Mouse (Mus musculus): ENCODE data around the gene Nckap5. TPM values are rescaled to one million over a fixed set of nuclear protein-coding genes. Genes with fewer than 3 reads are reported as not detected.
"Not testable (repeated sequence)": the region's sequence is repeated elsewhere in the genome, so short reads cannot be mapped to it uniquely, and the experiment has no call there.

The Nckap5 gene
- total and polyA plus RNA-seq, 2 experiments from 2014 or later: 6.6 to 10.2 TPM

- no peaks in the 10 kb centered on the region for H3K4me1 ChIP-seq (ENCODE audit: insufficient read depth, low read length)
- no peak overlapping the region for H3K4me3 ChIP-seq (ENCODE audit: low read length)
- no peaks in the 10 kb centered on the region for H3K36me3 ChIP-seq (ENCODE audit: insufficient read depth, low read length)
- ATAC-seq (no peak), DNase-seq (ENCODE audit: low spot score) (no peak)
- TF ChIP-seq CTCF (IDR thresholded peaks at IDR 0.05; ENCODE audit: low read depth): no peak
- no peak overlapping the region for H3K4me2 ChIP-seq (ENCODE audit: low read depth, low read length)
- WGBS: 37% methylated on average over 9 of the region's 9 CpGs
- peaks cover 7% of the 10 kb centered on the region; the same call in 1 of the 2 replicates for H3K9me3 ChIP-seq (ENCODE audit: low read length)
- no peaks in the 10 kb centered on the region for H3K27me3 ChIP-seq (ENCODE audit: insufficient read depth, low read length)
- H3K9ac ChIP-seq (replicated peaks; ENCODE audit: low read length): no peak overlapping the region
- H3K27ac ChIP-seq: no peak overlapping the region
These were observed 13.1 kb downstream of the Nckap5 start for GRCm38 (mm10) chr1:126817381-126818034.

GRCm38 (mm10) chr1:126806994-126807611 lies 23.5 kb downstream of the Nckap5 start:
- ATAC-seq (no peak), DNase-seq (ENCODE audit: low spot score) (peak; percentile 28)
- H3K27me3 ChIP-seq (ENCODE audit: insufficient read depth, low read length): no peaks in the 10 kb centered on the region
- no peaks in the 10 kb centered on the region for H3K9me3 ChIP-seq (ENCODE audit: low read length)
- H3K36me3 ChIP-seq (ENCODE audit: insufficient read depth, low read length): no peaks in the 10 kb centered on the region
- no peak overlapping the region for H3K9ac ChIP-seq (replicated peaks; ENCODE audit: low read length)
- no peaks in the 10 kb centered on the region for H3K4me1 ChIP-seq (ENCODE audit: insufficient read depth, low read length)
- TF ChIP-seq CTCF (IDR thresholded peaks at IDR 0.05; ENCODE audit: low read depth): no peak
- H3K4me2 ChIP-seq (ENCODE audit: low read depth, low read length): no peak overlapping the region
- no peak overlapping the region for H3K4me3 ChIP-seq (ENCODE audit: low read length)
- 47% methylated on average over 3 of the region's 3 CpGs for WGBS
- H3K27ac ChIP-seq: no peak overlapping the region

- no peak overlapping the region for H3K9ac ChIP-seq (replicated peaks; ENCODE audit: low read length)
- no peak for ATAC-seq
- TF ChIP-seq CTCF (IDR thresholded peaks at IDR 0.05; ENCODE audit: low read depth): no peak
- no peaks in the 10 kb centered on the region for H3K9me3 ChIP-seq (ENCODE audit: low read length)
- DNase-seq (ENCODE audit: low spot score): no peak
- no peak overlapping the region for H3K27ac ChIP-seq
- H3K4me3 ChIP-seq (ENCODE audit: low read length): no peak overlapping the region
- WGBS: 68% methylated on average over 7 of the region's 7 CpGs
- H3K27me3 ChIP-seq (ENCODE audit: insufficient read depth, low read length): no peaks in the 10 kb centered on the region
- no peaks in the 10 kb centered on the region for H3K4me1 ChIP-seq (ENCODE audit: insufficient read depth, low read length)
- H3K36me3 ChIP-seq (ENCODE audit: insufficient read depth, low read length): no peaks in the 10 kb centered on the region
- H3K4me2 ChIP-seq (ENCODE audit: low read depth, low read length): no peak overlapping the region
These were observed 24.1 kb downstream of the Nckap5 start for GRCm38 (mm10) chr1:126806548-126806947.

GRCm38 (mm10) chr1:126802405-126802804 lies 28.2 kb downstream of the Nckap5 start:
- 83% methylated on average over 3 of the region's 3 CpGs for WGBS
- DNase-seq (ENCODE audit: low spot score) (no peak), ATAC-seq (no peak)
- Histone ChIP-seq H3K4me2 (ENCODE audit: low read depth, low read length) (no peak overlapping the region), H3K9me3 (ENCODE audit: low read length) (no peaks in the 10 kb centered on the region), H3K36me3 (ENCODE audit: insufficient read depth, low read length) (no peaks in the 10 kb centered on the region), H3K4me1 (ENCODE audit: insufficient read depth, low read length) (no peaks in the 10 kb centered on the region), H3K4me3 (ENCODE audit: low read length) (no peak overlapping the region), H3K27me3 (ENCODE audit: insufficient read depth, low read length) (no peaks in the 10 kb centered on the region), H3K9ac (replicated peaks; ENCODE audit: low read length) (no peak overlapping the region), H3K27ac (no peak overlapping the region)
- no peak for TF ChIP-seq CTCF (IDR thresholded peaks at IDR 0.05; ENCODE audit: low read depth)

GRCm38 (mm10) chr1:126801706-126802105 lies 28.9 kb downstream of the Nckap5 start:
- H3K4me2 ChIP-seq (ENCODE audit: low read depth, low read length): no peak overlapping the region
- no peaks in the 10 kb centered on the region for H3K9me3 ChIP-seq (ENCODE audit: low read length)
- ATAC-seq: no peak
- no peaks in the 10 kb centered on the region for H3K4me1 ChIP-seq (ENCODE audit: insufficient read depth, low read length)
- H3K4me3 ChIP-seq (ENCODE audit: low read length): no peak overlapping the region
- H3K36me3 ChIP-seq (ENCODE audit: insufficient read depth, low read length): no peaks in the 10 kb centered on the region
- WGBS: 56% methylated on average over 8 of the region's 8 CpGs
- DNase-seq (ENCODE audit: low spot score): no peak
- no peak overlapping the region for H3K9ac ChIP-seq (replicated peaks; ENCODE audit: low read length)
- no peaks in the 10 kb centered on the region for H3K27me3 ChIP-seq (ENCODE audit: insufficient read depth, low read length)
- no peak for TF ChIP-seq CTCF (IDR thresholded peaks at IDR 0.05; ENCODE audit: low read depth)
- H3K27ac ChIP-seq: no peak overlapping the region

GRCm38 (mm10) chr1:126799379-126799798 lies 31.2 kb downstream of the Nckap5 start:
- Histone ChIP-seq H3K4me3 (ENCODE audit: low read length) (no peak overlapping the region), H3K9ac (replicated peaks; ENCODE audit: low read length) (no peak overlapping the region), H3K27ac (no peak overlapping the region), H3K27me3 (ENCODE audit: insufficient read depth, low read length) (no peaks in the 10 kb centered on the region), H3K9me3 (ENCODE audit: low read length) (no peaks in the 10 kb centered on the region), H3K36me3 (ENCODE audit: insufficient read depth, low read length) (no peaks in the 10 kb centered on the region), H3K4me2 (ENCODE audit: low read depth, low read length) (no peak overlapping the region), H3K4me1 (ENCODE audit: insufficient read depth, low read length) (no peaks in the 10 kb centered on the region)
- no peak for DNase-seq (ENCODE audit: low spot score)
- WGBS: 69% methylated on average over 11 of the region's 11 CpGs
- ATAC-seq: peak; percentile 32; the same call in 1 of the 2 replicates
- no peak for TF ChIP-seq CTCF (IDR thresholded peaks at IDR 0.05; ENCODE audit: low read depth)

GRCm38 (mm10) chr1:126780354-126780941 lies 50.2 kb downstream of the Nckap5 start:
- DNase-seq (ENCODE audit: low spot score); H3K9me3 ChIP-seq (ENCODE audit: low read length); H3K27me3 ChIP-seq (ENCODE audit: insufficient read depth, low read length); H3K27ac ChIP-seq; H3K4me2 ChIP-seq (ENCODE audit: low read depth, low read length); H3K36me3 ChIP-seq (ENCODE audit: insufficient read depth, low read length); H3K9ac ChIP-seq (replicated peaks; ENCODE audit: low read length); ATAC-seq; H3K4me3 ChIP-seq (ENCODE audit: low read length); H3K4me1 ChIP-seq (ENCODE audit: insufficient read depth, low read length): not testable (repeated sequence)
- WGBS: no CpG with 5 or more reads among the region's 2 CpGs

- H3K9ac ChIP-seq (replicated peaks; ENCODE audit: low read length); H3K9me3 ChIP-seq (ENCODE audit: low read length); H3K36me3 ChIP-seq (ENCODE audit: insufficient read depth, low read length); H3K27ac ChIP-seq; H3K4me2 ChIP-seq (ENCODE audit: low read depth, low read length); H3K4me3 ChIP-seq (ENCODE audit: low read length); DNase-seq (ENCODE audit: low spot score); H3K27me3 ChIP-seq (ENCODE audit: insufficient read depth, low read length); H3K4me1 ChIP-seq (ENCODE audit: insufficient read depth, low read length); ATAC-seq: not testable (repeated sequence)
- no CpG with 5 or more reads among the region's 6 CpGs for WGBS
These were observed 56.7 kb downstream of the Nckap5 start for GRCm38 (mm10) chr1:126773947-126774346.

Measured in hindbrain, postnatal 0 days (tissue).